Mouse (Mus musculus) lung, adult 2 months (tissue): ENCODE measurements around the gene Srsf3. TPM values are rescaled to one million over a fixed set of nuclear protein-coding genes. Genes with fewer than 3 reads are reported as not detected.

Source experiments
- DNase-seq: peaks from one replicate; pipeline ENCODE4 v3.0.0; 2022
- H3K4me1 ChIP-seq: fragments of 200-500 bp; 2 replicates; pipeline ENCODE4 v1.6.1; 2011; ENCODE audit warnings: low read length; ENCODE audit not compliant: control insufficient read depth, insufficient read depth
- H3K4me3 ChIP-seq: fragments of 200-500 bp; replicated peaks from 2 replicates; pipeline ENCODE3; 2011; ENCODE audit warnings: low read depth, mild to moderate bottlenecking, control low read depth, low read length; ENCODE audit errors: extremely low read depth
- CTCF ChIP-seq: fragments of 200-500 bp; IDR thresholded peaks from 2 replicates; pipeline ENCODE4 v1.5.1; 2011; ENCODE audit warnings: mild to moderate bottlenecking, low read length, control low read depth; ENCODE audit not compliant: insufficient read depth
- POLR2A ChIP-seq: fragments of 200-500 bp; IDR thresholded peaks from 2 replicates; pipeline ENCODE4 v1.6.1; 2011; ENCODE audit warnings: low read depth, mild to moderate bottlenecking, control low read depth, low read length, borderline replicate concordance; ENCODE audit errors: extremely low read depth
- WGBS: fragments of 180-500 bp; shearing (Covaris S2); methylation state at CpG from one replicate; pipeline ENCODE4 v1.1.7; 2018; 5-methylcytosine and 5-hydroxymethylcytosine counted together
- polyA plus RNA-seq: library from polyadenylated mRNA; depleted of rRNA; stranded (reverse); fragments of >200 nt; gene quantifications from 2 replicates; pipeline ENCODE4 v1.2.3, GENCODE M21; 2012

Srsf3 gene
- polyA plus RNA-seq, 1 experiment: 168 TPM

GRCm38 (mm10) chr17:29053067-29053466, 20.6 kb downstream of the Srsf3 start:
- WGBS: 87% methylated on average over 6 of the region's 6 CpGs
- Histone ChIP-seq H3K4me1 (peaks cover 11% of the 10 kb centered on the region), H3K4me3 (no peak overlapping the region)
- TF ChIP-seq POLR2A: no peak
- TF ChIP-seq CTCF: no peak
- no peak for DNase-seq

GRCm38 (mm10) chr17:29053841-29054240, 21.4 kb downstream of the Srsf3 start:
- H3K4me3 ChIP-seq: no peak overlapping the region
- peak; percentile 55 for DNase-seq
- H3K4me1 ChIP-seq: peaks cover 11% of the 10 kb centered on the region
- WGBS: 6% methylated on average over 7 of the region's 7 CpGs
- TF ChIP-seq POLR2A: 0 out of 2 replicates have a peak, but pooled peaks have one; percentile 4
- no peak for TF ChIP-seq CTCF

GRCm38 (mm10) chr17:29054429-29054828, 22.0 kb downstream of the Srsf3 start:
- no peak overlapping the region for H3K4me3 ChIP-seq
- 74% methylated on average over 6 of the region's 6 CpGs for WGBS
- no peak for DNase-seq
- peaks cover 9% of the 10 kb centered on the region for H3K4me1 ChIP-seq
- TF ChIP-seq CTCF (no peak), POLR2A (no peak)

GRCm38 (mm10) chr17:29055586-29055985, 23.2 kb downstream of the Srsf3 start:
- Histone ChIP-seq H3K4me1 (peaks cover 7% of the 10 kb centered on the region), H3K4me3 (no peak overlapping the region)
- WGBS: 82% methylated on average over 5 of the region's 5 CpGs
- DNase-seq: no peak
- TF ChIP-seq CTCF (no peak), POLR2A (no peak)

- Histone ChIP-seq H3K4me1 (peaks cover 6% of the 10 kb centered on the region; the same call in 1 of the 2 replicates), H3K4me3 (no peak overlapping the region)
- no peak for TF ChIP-seq POLR2A
- no peak for TF ChIP-seq CTCF
- no peak for DNase-seq
- WGBS: 43% methylated on average over 7 of the region's 7 CpGs
Measured at GRCm38 (mm10) chr17:29056207-29056606, 23.8 kb downstream of the Srsf3 start.

- no peak for DNase-seq
- peaks cover 6% of the 10 kb centered on the region; the same call in 1 of the 2 replicates for H3K4me1 ChIP-seq
- no peak overlapping the region for H3K4me3 ChIP-seq
- TF ChIP-seq CTCF (no peak), POLR2A (no peak)
- WGBS: 32% methylated on average over 8 of the region's 8 CpGs
Measured at GRCm38 (mm10) chr17:29056699-29057151, 24.3 kb downstream of the Srsf3 start.

- TF ChIP-seq CTCF: no peak
- TF ChIP-seq POLR2A: no peak
- Histone ChIP-seq H3K4me1 (peaks cover 6% of the 10 kb centered on the region; the same call in 1 of the 2 replicates), H3K4me3 (no peak overlapping the region)
- DNase-seq: no peak
- 79% methylated on average over 11 of the region's 11 CpGs for WGBS
Measured at GRCm38 (mm10) chr17:29057361-29057890, 25.0 kb downstream of the Srsf3 start.

- DNase-seq: peak; percentile 68
- Histone ChIP-seq H3K4me1 (peaks cover 6% of the 10 kb centered on the region; the same call in 1 of the 2 replicates), H3K4me3 (no peak overlapping the region)
- 37% methylated on average over 10 of the region's 10 CpGs for WGBS
- no peak for TF ChIP-seq CTCF
- no peak for TF ChIP-seq POLR2A
Measured at GRCm38 (mm10) chr17:29057961-29058360, 25.5 kb downstream of the Srsf3 start.

- Histone ChIP-seq H3K4me1 (peaks cover 6% of the 10 kb centered on the region; the same call in 1 of the 2 replicates), H3K4me3 (no peak overlapping the region)
- DNase-seq: no peak
- TF ChIP-seq CTCF (no peak), POLR2A (no peak)
- WGBS: 61% methylated on average over 8 of the region's 8 CpGs
Measured at GRCm38 (mm10) chr17:29058487-29058886, 26.1 kb downstream of the Srsf3 start.

- WGBS: 71% methylated on average over 3 of the region's 3 CpGs
- H3K4me1 ChIP-seq: no peaks in the 10 kb centered on the region
- no peak for DNase-seq
- no peak for TF ChIP-seq POLR2A
- TF ChIP-seq CTCF: no peak
- no peak overlapping the region for H3K4me3 ChIP-seq
Measured at GRCm38 (mm10) chr17:29059581-29059980, 27.2 kb downstream of the Srsf3 start.
